Mouse (Mus musculus) CD4-positive, CD25-positive, alpha-beta regulatory T cell, adult 4 months (primary cell): ENCODE measurements around the gene Eml2. TPM values are rescaled to one million over a fixed set of nuclear protein-coding genes. Genes with fewer than 3 reads are reported as not detected.

Experiments
- ATAC-seq: one replicate; pipeline ENCODE4 v1.8.0; 2017
- polyA plus RNA-seq, 2 experiments: library from polyadenylated mRNA; unstranded; fragments of 100-300 nt; shearing (Covaris generic); gene quantifications; one replicate each; pipeline ENCODE4 v1.2.1; 2017

Gene Eml2
- polyA plus RNA-seq, 2 experiments from 2014 or later: 10.0 to 30.1 TPM

- ATAC-seq: no peak
Measured at GRCm38 (mm10) chr7:19163752-19164151, 12.5 kb upstream of the Eml2 start.

DNA sequence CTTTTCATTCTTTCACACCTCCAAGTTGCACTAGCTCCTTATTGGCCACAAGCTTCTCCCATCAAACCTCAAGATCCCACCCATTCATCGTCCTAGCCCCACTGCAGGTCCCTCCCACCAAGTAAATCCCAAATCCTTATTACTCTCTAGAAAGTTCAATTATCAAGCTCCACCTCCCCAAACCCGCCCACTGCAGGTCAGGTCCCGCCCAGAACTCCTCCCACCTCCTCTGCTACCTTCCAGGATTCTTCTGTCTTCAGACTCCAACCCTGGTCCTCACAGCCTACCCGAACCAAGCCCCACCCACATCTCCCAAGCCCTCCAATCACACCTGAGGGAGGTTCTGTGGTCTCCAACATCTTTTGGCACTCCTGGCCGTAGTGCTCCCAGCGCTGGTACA lies 12.0 kb upstream of the Eml2 start:
- ATAC-seq: no peak

- peak; percentile 72 for ATAC-seq
Measured at GRCm38 (mm10) chr7:19164978-19165377, 11.2 kb upstream of the Eml2 start.

GRCm38 (mm10) chr7:19165656-19166423 lies 10.4 kb upstream of the Eml2 start, which contains the start of gene Gipr:
Gene Gipr (minus strand): TSS chr7:19166127.
- ATAC-seq: no peak

DNA sequence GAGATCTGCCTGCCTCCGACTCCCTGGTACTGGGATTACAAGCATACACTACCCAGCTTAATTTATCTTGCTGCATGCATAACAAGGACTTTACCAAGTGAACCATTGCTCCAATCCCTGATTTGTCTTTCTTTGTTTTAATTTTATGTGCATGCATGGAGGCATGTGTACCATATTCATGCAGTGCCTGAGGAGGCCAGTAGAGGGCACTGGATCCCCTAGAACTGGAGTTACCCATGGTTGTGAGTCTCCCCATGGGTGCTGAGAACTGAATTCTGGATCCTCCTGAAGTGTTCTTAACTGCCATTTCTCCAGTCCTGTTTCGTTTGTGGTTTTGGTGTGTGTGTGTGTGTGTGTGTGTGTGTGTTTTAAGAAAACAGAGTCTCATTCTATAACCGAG lies 9.2 kb upstream of the Eml2 start:
- no peak for ATAC-seq

DNA sequence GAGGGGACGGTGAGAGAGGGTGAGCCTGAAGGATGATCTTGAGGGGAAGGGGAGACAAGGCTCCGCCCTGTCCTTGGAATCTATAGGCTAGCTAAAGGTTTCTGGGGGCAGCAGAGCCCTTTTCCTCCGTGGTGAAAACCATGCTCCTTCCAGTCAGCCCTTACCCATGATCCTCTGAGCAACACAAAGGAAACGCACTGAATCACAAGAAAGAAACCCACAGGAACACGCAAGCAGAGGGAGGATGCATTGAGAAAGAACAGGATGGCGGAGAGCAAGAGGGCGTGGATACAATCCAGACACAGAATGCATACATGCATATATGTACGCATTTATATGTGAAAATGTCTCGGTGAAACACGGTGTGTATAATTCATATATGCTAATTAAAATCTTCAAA lies 6.7 kb upstream of the Eml2 start:
- ATAC-seq: no peak

GRCm38 (mm10) chr7:19170142-19170541 lies 6.1 kb upstream of the Eml2 start:
- no peak for ATAC-seq

DNA sequence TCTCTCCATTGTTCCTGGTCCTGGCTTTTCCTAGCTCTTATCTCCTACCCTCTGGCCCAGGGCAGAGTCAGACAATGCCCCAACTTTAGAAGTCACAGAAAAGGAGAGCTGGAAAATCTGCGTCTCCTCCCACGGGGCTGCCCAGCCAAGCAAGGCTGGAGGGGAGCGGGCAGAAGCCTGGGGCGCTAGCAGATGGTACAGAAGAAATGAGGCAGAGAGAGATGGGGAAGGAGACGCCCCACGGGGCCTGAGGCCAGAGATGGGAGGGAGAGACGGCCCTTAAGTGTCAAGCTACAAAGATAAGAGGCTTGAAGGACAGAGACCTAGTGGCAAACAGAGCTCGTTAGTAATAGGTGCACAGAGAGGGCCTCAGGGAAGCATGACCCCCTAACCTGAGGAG lies 4.4 kb upstream of the Eml2 start:
- ATAC-seq: no peak

DNA sequence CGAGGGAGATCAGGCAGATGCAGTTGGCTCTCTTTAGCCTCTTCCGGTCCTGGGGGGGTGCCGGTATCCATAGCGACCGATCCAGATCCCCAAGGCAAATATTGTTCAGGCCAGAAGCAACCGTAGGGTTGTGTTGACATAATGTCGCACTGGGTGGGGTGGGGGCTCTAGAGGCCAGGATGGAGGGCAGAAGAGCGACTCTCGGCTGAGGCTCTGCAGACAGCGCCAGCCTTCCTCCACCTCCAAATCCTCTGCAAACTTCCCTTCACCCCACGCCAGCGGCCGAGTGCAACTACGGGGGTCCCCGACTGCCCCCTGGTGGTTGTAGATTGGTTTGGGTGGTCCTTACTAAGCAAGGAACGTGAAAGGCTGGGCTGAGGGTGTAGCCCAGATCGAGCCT lies 3.3 kb upstream of the Eml2 start:
- ATAC-seq: no peak

DNA sequence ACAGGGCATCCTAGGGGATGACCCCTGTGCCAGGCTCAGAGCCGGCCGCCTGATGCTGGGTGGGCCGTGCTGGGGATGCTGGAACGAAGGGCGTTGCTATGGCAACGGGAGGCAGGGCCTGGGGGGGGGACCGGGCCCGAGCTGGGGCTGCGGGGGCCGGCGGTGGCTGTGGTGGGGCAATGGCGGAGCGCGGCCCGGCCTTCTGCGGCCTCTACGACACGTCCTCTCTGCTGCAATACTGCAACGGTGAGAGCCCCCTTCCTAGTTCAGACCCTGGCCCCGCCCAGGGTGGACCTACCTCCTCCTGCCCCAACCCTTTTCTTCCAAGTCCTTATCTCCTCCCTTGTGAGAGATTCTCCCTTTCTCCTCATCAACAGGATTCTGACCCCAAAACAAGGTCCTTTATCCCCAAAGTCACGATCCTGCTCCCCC lies 311 bp downstream of the Eml2 start:
- ATAC-seq: no peak

- no peak for ATAC-seq
Measured at GRCm38 (mm10) chr7:19177216-19177615, 995 bp downstream of the Eml2 start.

DNA sequence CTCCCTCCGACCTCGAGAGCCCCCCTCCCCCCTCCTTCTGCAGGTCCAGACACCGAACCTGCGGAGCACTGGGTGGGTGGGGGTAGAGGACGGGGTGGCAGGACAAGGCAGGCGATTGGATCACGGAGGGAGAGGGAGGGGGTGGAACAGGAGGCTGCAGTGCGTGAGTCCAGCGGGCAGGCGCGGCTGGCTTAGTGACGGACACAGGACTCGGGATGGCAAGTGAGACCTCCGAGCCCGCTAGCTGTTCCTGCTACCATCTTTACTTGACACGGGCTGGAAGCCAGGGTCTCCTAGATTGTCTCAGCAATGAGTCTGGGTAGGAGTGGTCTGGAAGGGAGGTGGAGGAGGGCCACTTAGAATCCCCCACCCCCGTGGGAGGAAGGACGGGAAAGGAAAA lies 1.8 kb downstream of the Eml2 start:
- ATAC-seq: no peak

- peak; percentile 55 for ATAC-seq
Measured at GRCm38 (mm10) chr7:19178443-19179092, 2.3 kb downstream of the Eml2 start.

DNA sequence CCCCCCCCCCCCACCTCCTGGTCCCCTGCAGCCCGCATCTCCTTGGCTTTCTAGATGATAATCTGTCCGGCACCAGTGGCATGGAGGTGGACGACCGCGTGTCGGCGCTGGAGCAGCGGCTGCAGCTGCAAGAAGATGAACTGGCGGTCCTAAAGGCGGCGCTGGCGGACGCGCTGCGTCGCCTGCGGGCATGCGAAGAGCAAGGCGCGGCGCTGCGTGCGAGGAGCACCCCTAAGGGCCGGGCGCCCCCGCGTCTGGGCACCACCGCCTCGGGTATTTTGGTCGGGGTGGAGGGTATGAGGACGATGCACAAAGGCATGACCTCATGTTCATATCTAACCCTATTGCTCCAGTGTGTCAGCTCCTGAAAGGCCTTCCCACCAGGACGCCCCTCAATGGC lies 3.0 kb downstream of the Eml2 start:
- peak; percentile 52 for ATAC-seq

DNA sequence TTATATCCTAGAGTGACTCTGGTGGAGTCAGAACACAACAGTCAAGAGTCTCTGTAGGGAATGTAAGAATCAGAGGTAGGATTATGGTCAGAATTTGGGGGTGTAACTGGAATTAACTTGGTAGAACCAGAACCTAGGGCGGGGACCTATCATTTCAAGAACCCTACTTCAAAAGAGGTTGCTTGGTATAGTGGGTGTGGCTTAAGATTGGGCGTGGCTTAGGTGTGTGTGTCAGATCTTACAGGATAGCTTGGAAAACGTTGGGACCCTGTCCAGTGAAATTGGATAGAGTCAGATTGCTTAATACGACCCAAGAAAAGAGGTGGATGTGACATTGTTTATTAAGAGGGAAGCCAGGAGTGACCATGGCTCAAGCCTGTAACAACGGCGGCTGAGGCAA lies 3.7 kb downstream of the Eml2 start:
- ATAC-seq: no peak

- peak; percentile 40 for ATAC-seq
Measured at GRCm38 (mm10) chr7:19180862-19181429, 4.7 kb downstream of the Eml2 start.

DNA sequence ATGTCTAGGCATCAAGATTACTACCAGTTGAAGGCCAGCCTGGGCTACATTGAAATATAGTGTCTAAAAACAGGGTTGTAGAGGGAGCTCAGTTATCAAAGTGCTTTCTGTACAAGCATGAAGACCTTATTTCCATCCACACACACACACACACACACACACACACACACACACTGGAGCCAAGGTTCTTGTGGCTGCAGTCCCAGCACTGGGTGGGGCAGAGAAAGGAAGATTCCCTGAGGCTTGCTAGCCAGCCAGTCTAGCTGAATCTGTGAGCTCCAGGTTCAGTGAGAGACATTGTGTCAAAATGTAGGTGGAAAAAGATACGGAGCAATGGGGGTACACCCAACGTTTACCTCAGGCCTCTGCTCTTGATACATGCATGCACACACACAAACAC lies 8.0 kb downstream of the Eml2 start:
- ATAC-seq: no peak

- ATAC-seq: no peak
Measured at GRCm38 (mm10) chr7:19184758-19185157, 8.5 kb downstream of the Eml2 start.

- no peak for ATAC-seq
Measured at GRCm38 (mm10) chr7:19194676-19195075, 18.5 kb downstream of the Eml2 start.

GRCm38 (mm10) chr7:19196676-19197075 lies 20.5 kb downstream of the Eml2 start:
- ATAC-seq: peak; percentile 41

GRCm38 (mm10) chr7:19197985-19198384 lies 21.8 kb downstream of the Eml2 start:
- ATAC-seq: no peak

DNA sequence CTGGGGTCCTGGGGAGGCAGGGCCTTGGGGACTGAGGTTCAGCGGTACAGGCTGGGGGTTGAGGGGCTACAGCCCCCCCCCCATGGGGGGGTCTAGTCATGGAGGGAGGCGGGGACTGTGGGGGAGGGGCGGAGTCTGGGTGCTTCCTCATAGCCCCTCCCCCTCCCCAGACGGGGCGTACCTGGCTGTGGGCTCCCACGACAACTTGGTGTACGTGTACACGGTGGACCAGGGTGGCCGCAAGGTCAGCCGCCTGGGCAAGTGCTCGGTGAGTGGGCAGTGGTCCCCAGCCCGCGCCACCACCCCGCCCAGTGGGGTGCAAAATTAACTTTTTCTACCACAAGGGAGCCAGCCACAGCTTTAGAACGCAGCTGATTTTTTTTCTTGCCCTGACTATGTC lies 25.4 kb downstream of the Eml2 start:
- no peak for ATAC-seq

DNA sequence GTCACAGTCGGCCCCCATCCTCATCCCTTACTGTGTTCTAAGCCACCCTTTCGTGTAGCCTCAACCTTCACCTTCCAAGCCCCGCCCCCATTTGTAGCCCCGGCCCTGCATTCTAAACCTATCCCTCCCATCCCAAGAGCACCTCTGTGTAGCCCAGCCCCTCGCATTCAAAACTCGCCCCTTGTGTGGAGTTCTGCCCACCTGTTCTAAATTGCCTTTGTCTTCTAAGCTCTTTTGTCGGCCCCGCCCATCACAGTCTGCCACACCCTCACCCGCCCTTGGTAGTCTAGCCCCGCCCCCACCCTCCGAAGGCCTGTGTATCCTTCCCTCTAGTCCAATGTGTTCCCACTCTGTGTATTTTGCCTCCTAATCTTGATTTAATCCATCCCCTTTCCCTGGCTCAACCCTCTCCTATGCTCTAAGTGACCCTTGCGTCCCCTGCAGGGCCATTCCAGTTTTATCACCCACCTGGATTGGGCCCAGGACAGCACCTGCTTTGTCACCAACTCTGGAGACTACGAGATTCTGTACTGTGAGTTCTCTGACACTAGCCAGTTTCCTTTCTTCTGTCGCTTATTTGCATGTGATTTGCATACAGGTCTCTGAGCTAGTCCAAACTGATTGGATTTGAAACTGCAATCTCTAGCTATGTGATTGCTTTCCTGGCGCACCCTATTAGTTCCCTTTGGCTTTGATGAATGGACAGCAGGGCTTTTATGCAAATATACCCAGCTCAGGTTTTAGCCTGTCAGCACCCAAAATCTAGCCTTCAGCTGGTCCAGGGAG lies 26.0 kb downstream of the Eml2 start:
- ATAC-seq: no peak
